Mouse (Mus musculus) limb, embryonic 14.5 days (tissue): ENCODE measurements around the gene Uts2b. TPM values are rescaled to one million over a fixed set of nuclear protein-coding genes. Genes with fewer than 3 reads are reported as not detected.

Experiments
- ATAC-seq: fragments of 200-750 bp; cut with Nextera tagmentation; 2 replicates; pipeline ENCODE4 v1.8.0; 2017; ENCODE audit warnings: low read depth, moderate number of reproducible peaks, moderate TSS enrichment; ENCODE audit not compliant: low FRiP score
- DNase-seq: peaks from one replicate; pipeline ENCODE4 v3.0.0-alpha.2; 2015; ENCODE audit warnings: low spot score
- H3K27ac ChIP-seq: fragments of 300-500 bp; sonication (generic); replicated peaks from 2 replicates; pipeline ENCODE4 v1.5.1; 2014; ENCODE audit warnings: low read depth, mild to moderate bottlenecking, low read length, moderate library complexity, mixed read lengths
- H3K27me3 ChIP-seq: fragments of 300-500 bp; sonication (generic); 2 replicates; pipeline ENCODE4 v1.6.1; 2014; ENCODE audit warnings: low read length, mixed read lengths; ENCODE audit not compliant: control insufficient read depth, insufficient read depth
- H3K36me3 ChIP-seq: fragments of 300-500 bp; sonication (generic); 2 replicates; pipeline ENCODE4 v1.6.1; 2014; ENCODE audit warnings: mild to moderate bottlenecking, low read length, moderate library complexity, mixed read lengths; ENCODE audit not compliant: control insufficient read depth, insufficient read depth
- H3K4me1 ChIP-seq: fragments of 300-500 bp; sonication (generic); 2 replicates; pipeline ENCODE4 v1.6.1; 2014; ENCODE audit warnings: antibody characterized with exemption, low read length, mixed read lengths; ENCODE audit not compliant: control insufficient read depth, insufficient read depth
- H3K4me2 ChIP-seq: fragments of 300-500 bp; sonication (generic); replicated peaks from 2 replicates; pipeline ENCODE4 v1.6.1; 2014; ENCODE audit warnings: low read depth, mild to moderate bottlenecking, low read length, moderate library complexity; ENCODE audit not compliant: severe bottlenecking
- H3K4me3 ChIP-seq: fragments of 300-500 bp; sonication (generic); replicated peaks from 2 replicates; pipeline ENCODE4 v1.5.1; 2014; ENCODE audit warnings: low read length
- H3K9ac ChIP-seq: fragments of 300-500 bp; sonication (generic); 2 replicates; pipeline ENCODE4 v1.6.1; 2014; ENCODE audit warnings: mild to moderate bottlenecking, low read depth, low read length, moderate library complexity; ENCODE audit not compliant: severe bottlenecking
- H3K9me3 ChIP-seq: fragments of 300-500 bp; sonication (generic); 2 replicates; pipeline ENCODE4 v1.6.1; 2016; ENCODE audit warnings: low read length; ENCODE audit not compliant: control insufficient read depth
- POLR2A ChIP-seq: fragments of 200-500 bp; IDR thresholded peaks from 2 replicates; pipeline ENCODE4 v1.8.0; 2012; ENCODE audit warnings: inconsistent platforms, mild to moderate bottlenecking, moderate library complexity, borderline replicate concordance; ENCODE audit not compliant: insufficient read depth, insufficient read length; ENCODE audit errors: extremely low read depth
- WGBS: fragments of 180-500 bp; shearing (Covaris S2); extraction: QIAGEN DNeasy Blood & Tissue Kit; methylation state at CpG from one replicate; pipeline ENCODE4 v1.1.7; 2014; 5-methylcytosine and 5-hydroxymethylcytosine counted together
- polyA plus RNA-seq, 2 experiments: library from polyadenylated mRNA; depleted of rRNA in 1 of 2; stranded (reverse) in 1 of 2; unstranded in 1 of 2; fragments of >200 nt; fragmentation: Nextera tagmentation in 1 of 2; extraction: Ambion mirVana in 1 of 2; gene quantifications; 2 replicates each; pipeline versions ENCODE4 v1.2.1 to v1.2.3; 2012 to 2014

Gene Uts2b
- polyA plus RNA-seq, 2 experiments: 0.62 to 1.3 TPM

- TF ChIP-seq POLR2A: no peak
- Histone ChIP-seq H3K4me3 (peak overlapping the region; percentile 87), H3K27me3 (no peaks in the 10 kb centered on the region), H3K4me1 (peaks cover 9% of the 10 kb centered on the region), H3K9me3 (no peaks in the 10 kb centered on the region), H3K27ac (peak overlapping the region; percentile 97), H3K4me2 (peak overlapping the region; percentile 68), H3K9ac (peak overlapping the region; percentile 99), H3K36me3 (no peaks in the 10 kb centered on the region)
- ATAC-seq: no peak
- 27% methylated on average over 7 of the region's 7 CpGs for WGBS
- no peak for DNase-seq
Observed at GRCm38 (mm10) chr16:27389534-27390282, 19.7 kb upstream of the Uts2b start.

- peak; percentile 59 for DNase-seq
- Histone ChIP-seq H3K4me2 (peak within 1 kb of the TSS; percentile 68), H3K27ac (peak within 1 kb of the TSS; percentile 97), H3K4me1 (peaks cover 9% of the 10 kb centered on the region), H3K9ac (peak within 1 kb of the TSS; percentile 99), H3K4me3 (peak within 1 kb of the TSS; percentile 87), H3K27me3 (no peaks in the 10 kb centered on the region), H3K9me3 (no peaks in the 10 kb centered on the region), H3K36me3 (no peaks in the 10 kb centered on the region)
- no peak for TF ChIP-seq POLR2A
- WGBS: 3% methylated on average over 44 of the region's 69 CpGs
- peak; percentile 93 for ATAC-seq
Observed at GRCm38 (mm10) chr16:27388761-27389451, 18.9 kb upstream of the Uts2b start, which contains the start of gene Ccdc50. Ccdc50 (plus strand) TSS chr16:27388869.

- Histone ChIP-seq H3K9me3 (no peaks in the 10 kb centered on the region), H3K27me3 (no peaks in the 10 kb centered on the region), H3K9ac (peak overlapping the region; percentile 99; the same call in 1 of the 2 replicates), H3K27ac (no peak overlapping the region), H3K4me3 (peak overlapping the region; percentile 87), H3K4me2 (peak overlapping the region; percentile 68), H3K36me3 (no peaks in the 10 kb centered on the region), H3K4me1 (peaks cover 9% of the 10 kb centered on the region)
- 59% methylated on average over 12 of the region's 12 CpGs for WGBS
- TF ChIP-seq POLR2A: no peak
- ATAC-seq: no peak
- no peak for DNase-seq
Observed at GRCm38 (mm10) chr16:27387634-27388611, 17.9 kb upstream of the Uts2b start.

GRCm38 (mm10) chr16:27386850-27387407, 16.9 kb upstream of the Uts2b start:
- Histone ChIP-seq H3K36me3 (no peaks in the 10 kb centered on the region), H3K4me2 (no peak overlapping the region), H3K4me3 (no peak overlapping the region), H3K4me1 (peaks cover 9% of the 10 kb centered on the region), H3K27me3 (no peaks in the 10 kb centered on the region), H3K27ac (no peak overlapping the region), H3K9me3 (no peaks in the 10 kb centered on the region), H3K9ac (no peak overlapping the region)
- WGBS: 71% methylated on average over 4 of the region's 4 CpGs
- DNase-seq: no peak
- no peak for TF ChIP-seq POLR2A
- no peak for ATAC-seq
